Comparison of ENCODE assay signal across 14 mouse cellular contexts in genomic region chr12:44532337-44533113, GRCm38 (mm10).
DNase-seq lines count a peak whose midpoint lies in the region; ATAC-seq lines count a peak whose summit lies in the region.
"Had no signal": no experiment of that assay in that cellular context is flagged by ENCODE, and none has a peak within 500 bp of the region (broad histone marks: within the 10 kb centered on the region; RNA-seq: fewer than 3 reads in every experiment).

No protein-coding gene starts in this region.

- no peaks in the 10 kb centered on the region for H3K36me3 ChIP-seq in midbrain, embryonic 11.5 days (ENCODE audit: control insufficient read depth, insufficient read depth, low read length)
- H3K36me3 ChIP-seq in midbrain, embryonic 10.5 days = no peaks in the 10 kb centered on the region
- no peaks in the 10 kb centered on the region; the same call in 1 of the 2 replicates for H3K36me3 ChIP-seq in midbrain, embryonic 12.5 days
- no peaks in the 10 kb centered on the region for H3K36me3 ChIP-seq in heart, embryonic 12.5 days
- H3K36me3 ChIP-seq: heart, embryonic 13.5 days had no signal

- no peak overlapping the region for H3K9ac ChIP-seq in midbrain, embryonic 11.5 days (ENCODE audit: low read length)
- no peak overlapping the region for H3K9ac ChIP-seq in midbrain, embryonic 12.5 days (replicated peaks)
- no peak overlapping the region for H3K9ac ChIP-seq in heart, embryonic 12.5 days
- H3K9ac ChIP-seq: heart, embryonic 13.5 days had no signal

- H3K9me3 ChIP-seq in midbrain, embryonic 11.5 days (ENCODE audit: control insufficient read depth, low read length) = no peaks in the 10 kb centered on the region
- no peaks in the 10 kb centered on the region for H3K9me3 ChIP-seq in midbrain, embryonic 10.5 days (replicated peaks)
- no peaks in the 10 kb centered on the region for H3K9me3 ChIP-seq in midbrain, embryonic 12.5 days
- no peaks in the 10 kb centered on the region for H3K9me3 ChIP-seq in heart, embryonic 12.5 days (replicated peaks)
- H3K9me3 ChIP-seq: heart, embryonic 13.5 days had no signal

- no peaks in the 10 kb centered on the region for H3K27me3 ChIP-seq in midbrain, embryonic 11.5 days (ENCODE audit: control insufficient read depth, insufficient read depth, low read length)
- no peaks in the 10 kb centered on the region for H3K27me3 ChIP-seq in midbrain, embryonic 10.5 days (ENCODE audit: low read depth, poor library complexity, severe bottlenecking)
- no peaks in the 10 kb centered on the region for H3K27me3 ChIP-seq in midbrain, embryonic 12.5 days
- no peaks in the 10 kb centered on the region for H3K27me3 ChIP-seq in heart, embryonic 12.5 days (replicated peaks)
- H3K27me3 ChIP-seq: CH12.LX; heart, embryonic 13.5 days had no signal

- peaks cover 7% of the 10 kb centered on the region for H3K4me1 ChIP-seq in midbrain, embryonic 11.5 days (ENCODE audit: control insufficient read depth, insufficient read depth, low read length)
- H3K4me1 ChIP-seq in midbrain, embryonic 10.5 days = peaks cover 29% of the 10 kb centered on the region
- H3K4me1 ChIP-seq in midbrain, embryonic 12.5 days = peaks cover 11% of the 10 kb centered on the region
- 0 out of 2 replicates have a peak, but pooled peaks cover 3% of the 10 kb centered on the region for H3K4me1 ChIP-seq in heart, embryonic 12.5 days (replicated peaks)
- H3K4me1 ChIP-seq: heart, embryonic 13.5 days had no signal

- no peak overlapping the region for H3K27ac ChIP-seq in midbrain, embryonic 11.5 days (ENCODE audit: low read depth, low read length)
- no peak overlapping the region for H3K27ac ChIP-seq in midbrain, embryonic 10.5 days (replicated peaks)
- peak overlapping the region; percentile 54 for H3K27ac ChIP-seq in midbrain, embryonic 12.5 days (replicated peaks)
- no peak overlapping the region for H3K27ac ChIP-seq in heart, embryonic 12.5 days (ENCODE audit: poor library complexity, severe bottlenecking)
- H3K27ac ChIP-seq: heart, embryonic 13.5 days had no signal

- 77% methylated on average over 19 of the region's 19 CpGs for WGBS in midbrain, embryonic 11.5 days
- WGBS in midbrain, embryonic 10.5 days = 84% methylated on average over 19 of the region's 19 CpGs
- WGBS in midbrain, embryonic 12.5 days = 66% methylated on average over 19 of the region's 19 CpGs
- 70% methylated on average over 19 of the region's 19 CpGs for WGBS in heart, embryonic 12.5 days

- no peak overlapping the region for H3K4me3 ChIP-seq in midbrain, embryonic 11.5 days (ENCODE audit: low read depth, low read length)
- no peak overlapping the region for H3K4me3 ChIP-seq in midbrain, embryonic 10.5 days
- H3K4me3 ChIP-seq in midbrain, embryonic 12.5 days = no peak overlapping the region
- H3K4me3 ChIP-seq in heart, embryonic 12.5 days = no peak overlapping the region
- H3K4me3 ChIP-seq: heart, embryonic 13.5 days had no signal

- ATAC-seq in cerebellum, adult (ENCODE audit: insufficient number of reproducible peaks, low FRiP score, low TSS enrichment) = peak; percentile 39
- no peak for ATAC-seq in midbrain, embryonic 11.5 days (ENCODE audit: low FRiP score)
- ATAC-seq in midbrain, embryonic 12.5 days (ENCODE audit: low FRiP score, low read depth) = no peak
- no peak for ATAC-seq in erythroid progenitor cell, adult 5-6 weeks (replicated peaks; ENCODE audit: low FRiP score, poor library complexity, severe bottlenecking)
- ATAC-seq in heart, embryonic 12.5 days (ENCODE audit: insufficient number of reproducible peaks, low FRiP score) = no peak
- ATAC-seq: Patski had no signal

- no peak for DNase-seq in cerebellum, adult 11 months
- peak; percentile 69 for DNase-seq in midbrain, embryonic 11.5 days (ENCODE audit: low spot score, missing footprints)
- DNase-seq in midbrain, embryonic 10.5 days (ENCODE audit: low spot score) = no peak
- peak; percentile 50 for DNase-seq in telencephalon, adult 2 months (ENCODE audit: low read depth, low spot score)
- DNase-seq: kidney, adult 8-10 months; thymus, adult 2 months had no signal

- H3K4me2 ChIP-seq in midbrain, embryonic 11.5 days = no peak overlapping the region
- H3K4me2 ChIP-seq in midbrain, embryonic 12.5 days (replicated peaks) = no peak overlapping the region
- H3K4me2 ChIP-seq in heart, embryonic 12.5 days = no peak overlapping the region
- H3K4me2 ChIP-seq: heart, embryonic 13.5 days; liver, embryonic 11.5 days had no signal

Comparison
In these comparisons a context has a peak if more than half of its experiments do, and no peak if none do; other contexts are left out.
1. DNase-seq: peak in midbrain, embryonic 11.5 days (single experiment) and telencephalon, adult 2 months (single experiment); none in cerebellum, adult 11 months (single experiment) and midbrain, embryonic 10.5 days (single experiment).